Mouse (Mus musculus) heart, embryonic 10.5 days (tissue): ENCODE measurements around the gene Dtd1. TPM values are rescaled to one million over a fixed set of nuclear protein-coding genes. Genes with fewer than 3 reads are reported as not detected.

Experiments used
- DNase-seq: peaks from one replicate; pipeline ENCODE4 v3.0.0-alpha.2; 2017; ENCODE audit warnings: low spot score
- H3K27ac ChIP-seq: fragments of 300-500 bp; sonication (generic); 2 replicates; pipeline ENCODE4 v1.5.1; 2016; ENCODE audit warnings: mild to moderate bottlenecking
- H3K27me3 ChIP-seq: fragments of 300-500 bp; sonication (generic); 2 replicates; pipeline ENCODE4 v1.6.1; 2016; ENCODE audit warnings: mild to moderate bottlenecking; ENCODE audit not compliant: poor library complexity, insufficient read depth, severe bottlenecking
- H3K36me3 ChIP-seq: fragments of 300-500 bp; sonication (generic); 2 replicates; pipeline ENCODE4 v1.6.1; 2016; ENCODE audit warnings: mild to moderate bottlenecking, moderate library complexity
- H3K4me1 ChIP-seq: fragments of 300-500 bp; sonication (generic); 2 replicates; pipeline ENCODE4 v1.6.1; 2016; ENCODE audit warnings: mild to moderate bottlenecking
- H3K4me3 ChIP-seq: fragments of 300-500 bp; sonication (generic); 2 replicates; pipeline ENCODE4 v1.5.1; 2016; ENCODE audit warnings: mild to moderate bottlenecking, moderate library complexity
- H3K9me3 ChIP-seq: fragments of 300-500 bp; sonication (generic); 2 replicates; pipeline ENCODE4 v1.6.1; 2016; ENCODE audit warnings: mild to moderate bottlenecking, moderate library complexity
- WGBS: fragments of 180-500 bp; shearing (Covaris S2); methylation state at CpG from one replicate; pipeline ENCODE4 v1.1.7; 2016; 5-methylcytosine and 5-hydroxymethylcytosine counted together
- polyA plus RNA-seq: library from polyadenylated mRNA; unstranded; fragments of >200 nt; fragmentation: Nextera tagmentation; extraction: Ambion mirVana; gene quantifications from 2 replicates; pipeline ENCODE4 v1.2.1, GENCODE M21; 2016

Gene Dtd1
- polyA plus RNA-seq, 1 experiment from 2014 or later: 37.1 TPM

GRCm38 (mm10) chr2:144764116-144764788 lies 164.6 kb downstream of the Dtd1 start:
- DNase-seq: peak; percentile 24
- Histone ChIP-seq H3K9me3 (no peaks in the 10 kb centered on the region), H3K4me1 (no peaks in the 10 kb centered on the region), H3K36me3 (no peaks in the 10 kb centered on the region), H3K4me3 (no peak overlapping the region), H3K27ac (no peak overlapping the region), H3K27me3 (no peaks in the 10 kb centered on the region)
- WGBS: 80% methylated on average over 7 of the region's 7 CpGs

- H3K4me3 ChIP-seq: no peak overlapping the region
- no peak overlapping the region for H3K27ac ChIP-seq
- no peaks in the 10 kb centered on the region for H3K9me3 ChIP-seq
- no peak for DNase-seq
- H3K4me1 ChIP-seq: no peaks in the 10 kb centered on the region
- WGBS: 95% methylated on average over 5 of the region's 5 CpGs
- H3K36me3 ChIP-seq: no peaks in the 10 kb centered on the region
- no peaks in the 10 kb centered on the region for H3K27me3 ChIP-seq
Measured at GRCm38 (mm10) chr2:144765219-144765618, 165.5 kb downstream of the Dtd1 start.

DNA sequence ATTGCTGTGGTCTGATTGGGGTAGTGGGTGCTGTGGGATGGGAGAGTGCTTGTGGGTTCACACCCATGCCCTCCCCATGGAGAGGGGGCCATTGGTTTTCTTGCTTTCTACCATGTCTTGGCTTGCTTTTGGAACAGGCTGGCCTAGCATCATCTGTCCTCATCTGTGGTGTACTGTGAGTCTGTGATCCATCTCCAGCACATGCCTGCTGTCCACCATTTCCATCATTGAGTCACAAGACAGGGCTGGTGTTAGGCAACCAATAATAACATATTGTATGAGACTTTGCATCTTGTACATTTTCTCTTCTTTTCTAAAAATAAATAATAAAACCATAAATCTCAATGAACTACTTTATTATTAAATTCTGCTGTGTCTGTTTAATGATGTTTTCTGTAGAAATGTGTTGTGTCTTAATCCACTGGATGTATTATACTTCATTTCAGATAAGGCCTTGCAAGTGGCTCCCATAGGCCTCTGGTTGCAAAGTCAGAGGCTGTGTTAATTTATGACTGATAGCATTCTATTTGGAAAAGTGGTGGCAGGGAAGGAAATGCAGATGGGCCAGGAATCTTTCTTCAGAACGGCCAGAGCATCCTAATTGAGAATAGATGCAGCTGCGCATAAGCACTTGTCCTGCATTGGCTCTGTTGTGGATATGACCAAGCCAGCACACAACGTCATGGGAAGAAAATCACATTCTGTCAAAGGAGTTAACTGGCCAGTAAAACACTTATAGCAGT lies 168.8 kb downstream of the Dtd1 start:
- H3K36me3 ChIP-seq: no peaks in the 10 kb centered on the region
- H3K9me3 ChIP-seq: no peaks in the 10 kb centered on the region
- no peak overlapping the region for H3K27ac ChIP-seq
- peaks cover 4% of the 10 kb centered on the region; the same call in 1 of the 2 replicates for H3K4me1 ChIP-seq
- no peaks in the 10 kb centered on the region for H3K27me3 ChIP-seq
- WGBS: 85% methylated on average over 3 of the region's 3 CpGs
- no peak overlapping the region for H3K4me3 ChIP-seq
- peak; percentile 58 for DNase-seq

- 74% methylated on average over 2 of the region's 2 CpGs for WGBS
- Histone ChIP-seq H3K27me3 (no peaks in the 10 kb centered on the region), H3K36me3 (no peaks in the 10 kb centered on the region), H3K4me3 (no peak overlapping the region), H3K9me3 (no peaks in the 10 kb centered on the region), H3K4me1 (peaks cover 4% of the 10 kb centered on the region; the same call in 1 of the 2 replicates), H3K27ac (no peak overlapping the region)
- peak; percentile 17 for DNase-seq
Measured at GRCm38 (mm10) chr2:144769118-144769496, 169.4 kb downstream of the Dtd1 start.

DNA sequence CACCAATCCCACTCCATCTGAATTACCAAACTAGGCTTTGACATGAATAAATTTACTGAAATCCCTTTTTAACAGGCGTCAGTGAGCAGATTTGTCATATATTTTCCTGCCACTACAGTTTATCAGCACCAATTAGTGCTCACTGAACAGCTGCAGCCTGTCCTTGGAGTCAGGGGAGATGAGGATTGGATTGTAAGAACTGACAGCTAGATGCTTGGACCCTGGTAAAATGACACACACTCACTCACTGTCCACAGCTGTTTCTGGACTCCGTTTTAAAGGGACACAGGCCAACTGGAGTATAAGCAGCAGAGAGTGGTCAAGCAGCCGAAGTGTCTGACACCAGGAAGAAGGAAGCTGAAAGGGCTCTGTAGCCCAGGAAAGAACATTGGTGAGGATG lies 169.9 kb downstream of the Dtd1 start:
- H3K9me3 ChIP-seq: no peaks in the 10 kb centered on the region
- no peak overlapping the region for H3K27ac ChIP-seq
- no peaks in the 10 kb centered on the region for H3K27me3 ChIP-seq
- peak; percentile 72 for DNase-seq
- 42% methylated on average over 3 of the region's 3 CpGs for WGBS
- peaks cover 5% of the 10 kb centered on the region for H3K4me1 ChIP-seq
- H3K36me3 ChIP-seq: no peaks in the 10 kb centered on the region
- H3K4me3 ChIP-seq: no peak overlapping the region

GRCm38 (mm10) chr2:144770452-144770941 lies 170.8 kb downstream of the Dtd1 start:
- H3K9me3 ChIP-seq: no peaks in the 10 kb centered on the region
- no peaks in the 10 kb centered on the region for H3K36me3 ChIP-seq
- no peak overlapping the region for H3K4me3 ChIP-seq
- peaks cover 8% of the 10 kb centered on the region for H3K4me1 ChIP-seq
- no peak for DNase-seq
- no peaks in the 10 kb centered on the region for H3K27me3 ChIP-seq
- no peak overlapping the region for H3K27ac ChIP-seq
- WGBS: 87% methylated on average over 7 of the region's 7 CpGs

- Histone ChIP-seq H3K27me3 (no peaks in the 10 kb centered on the region), H3K36me3 (no peaks in the 10 kb centered on the region), H3K9me3 (no peaks in the 10 kb centered on the region), H3K27ac (no peak overlapping the region), H3K4me3 (no peak overlapping the region), H3K4me1 (peaks cover 8% of the 10 kb centered on the region)
- WGBS: 83% methylated on average over 4 of the region's 4 CpGs
- no peak for DNase-seq
Measured at GRCm38 (mm10) chr2:144771841-144772240, 172.1 kb downstream of the Dtd1 start.

DNA sequence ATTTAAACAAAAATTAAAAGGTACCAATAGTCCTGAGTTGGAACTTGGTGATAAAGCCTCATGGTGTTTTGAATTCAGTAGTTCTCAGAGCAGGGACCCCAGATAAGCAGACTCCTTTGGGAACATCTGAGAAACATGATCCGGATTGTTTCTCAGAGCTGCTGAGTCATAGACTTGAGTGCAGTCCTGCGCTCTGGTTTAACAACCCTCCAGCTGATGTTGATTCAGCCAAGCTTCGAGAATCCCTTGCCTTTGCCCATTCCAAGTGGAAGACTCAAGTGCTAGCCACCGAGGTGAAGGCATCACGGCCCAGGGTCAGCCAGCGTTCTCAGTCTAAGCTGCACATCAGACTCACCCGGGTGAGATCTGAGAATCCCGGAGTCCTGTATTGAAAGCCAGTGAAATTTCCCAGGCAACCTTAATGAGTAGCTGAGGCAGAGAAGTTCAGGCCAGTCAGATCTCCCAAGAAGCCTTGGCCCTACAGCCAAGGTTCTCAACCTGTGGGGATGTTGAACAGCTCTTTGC lies 175.0 kb downstream of the Dtd1 start:
- H3K27ac ChIP-seq: no peak overlapping the region
- no peak overlapping the region for H3K4me3 ChIP-seq
- no peak for DNase-seq
- no peaks in the 10 kb centered on the region for H3K9me3 ChIP-seq
- H3K4me1 ChIP-seq: peaks cover 8% of the 10 kb centered on the region
- no peaks in the 10 kb centered on the region for H3K36me3 ChIP-seq
- 59% methylated on average over 8 of the region's 8 CpGs for WGBS
- no peaks in the 10 kb centered on the region for H3K27me3 ChIP-seq

DNA sequence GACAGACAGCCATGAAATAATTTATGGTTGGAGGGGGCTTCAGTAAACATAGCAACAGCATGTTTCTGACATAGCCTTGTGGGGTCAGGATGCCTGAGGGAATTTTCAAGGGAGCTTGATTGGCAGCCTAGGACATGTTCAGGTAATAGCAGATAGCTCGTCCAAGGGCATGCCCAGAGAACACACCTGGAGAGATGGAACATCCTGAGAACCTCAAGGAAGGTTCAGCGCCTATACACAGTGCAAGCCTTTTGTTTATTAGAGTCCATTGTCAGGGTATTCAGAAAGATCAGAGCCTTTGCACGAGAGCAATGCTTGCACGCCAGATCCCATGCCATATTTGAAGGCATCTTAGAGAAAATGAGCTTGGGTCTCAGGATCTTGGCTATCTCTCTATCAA lies 175.9 kb downstream of the Dtd1 start:
- peaks cover 8% of the 10 kb centered on the region for H3K4me1 ChIP-seq

DNA sequence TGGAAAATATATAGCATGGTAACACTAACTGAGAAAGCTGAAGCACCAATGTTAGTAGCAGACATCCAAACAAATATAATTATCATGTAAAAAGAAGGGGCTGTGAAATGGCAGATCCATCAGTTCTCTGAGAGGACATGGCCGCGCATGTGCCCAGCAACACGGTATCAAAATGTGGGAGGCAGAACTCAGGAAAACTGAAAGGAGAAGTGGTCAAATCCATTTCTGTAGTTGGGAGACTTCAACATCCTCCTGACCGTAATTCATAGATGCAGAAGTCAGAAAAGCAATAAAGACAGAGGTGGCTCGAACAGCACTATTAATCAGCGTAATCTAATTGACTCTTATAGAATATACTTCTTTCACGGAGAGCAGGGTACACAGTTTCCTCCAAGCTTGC lies 179.6 kb downstream of the Dtd1 start:
- 89% methylated on average over 7 of the region's 7 CpGs for WGBS
- H3K4me3 ChIP-seq: no peak overlapping the region
- H3K36me3 ChIP-seq: no peaks in the 10 kb centered on the region
- H3K27ac ChIP-seq: no peak overlapping the region
- no peaks in the 10 kb centered on the region for H3K27me3 ChIP-seq
- no peak for DNase-seq
- H3K9me3 ChIP-seq: no peaks in the 10 kb centered on the region
- peaks cover 5% of the 10 kb centered on the region; the same call in 1 of the 2 replicates for H3K4me1 ChIP-seq

More for the DNA sequence above, 175.9 kb downstream of the Dtd1 start:
- Histone ChIP-seq H3K27me3 (no peaks in the 10 kb centered on the region), H3K27ac (no peak overlapping the region), H3K4me3 (no peak overlapping the region), H3K36me3 (no peaks in the 10 kb centered on the region), H3K9me3 (no peaks in the 10 kb centered on the region)
- WGBS: 89% methylated on average over 4 of the region's 4 CpGs
- DNase-seq: no peak

- Histone ChIP-seq H3K4me3 (no peak overlapping the region), H3K36me3 (no peaks in the 10 kb centered on the region), H3K4me1 (no peaks in the 10 kb centered on the region), H3K27me3 (no peaks in the 10 kb centered on the region), H3K9me3 (no peaks in the 10 kb centered on the region), H3K27ac (no peak overlapping the region)
- 21% methylated on average over 5 of the region's 5 CpGs for WGBS
- DNase-seq: no peak
Measured at GRCm38 (mm10) chr2:144780731-144781130, 181.0 kb downstream of the Dtd1 start.

GRCm38 (mm10) chr2:144781871-144782270 lies 182.2 kb downstream of the Dtd1 start:
- Histone ChIP-seq H3K4me1 (no peaks in the 10 kb centered on the region), H3K27ac (no peak overlapping the region), H3K9me3 (no peaks in the 10 kb centered on the region), H3K4me3 (no peak overlapping the region), H3K36me3 (no peaks in the 10 kb centered on the region), H3K27me3 (no peaks in the 10 kb centered on the region)
- WGBS: 59% methylated on average over 3 of the region's 3 CpGs
- no peak for DNase-seq

GRCm38 (mm10) chr2:144782481-144782880 lies 182.8 kb downstream of the Dtd1 start:
- Histone ChIP-seq H3K9me3 (no peaks in the 10 kb centered on the region), H3K4me1 (no peaks in the 10 kb centered on the region), H3K36me3 (no peaks in the 10 kb centered on the region), H3K27me3 (no peaks in the 10 kb centered on the region), H3K27ac (no peak overlapping the region), H3K4me3 (no peak overlapping the region)
- WGBS: 62% methylated on average over 4 of the region's 4 CpGs
- no peak for DNase-seq
